Mouse (Mus musculus): ENCODE results near the gene Raver2. TPM values are rescaled to one million over a fixed set of nuclear protein-coding genes. Genes with fewer than 3 reads are reported as not detected.

Gene Raver2
- 0.45 and 0.91 TPM in 2 replicates for polyA plus RNA-seq (2012; ENCODE audit: low replicate concordance)

GRCm38 (mm10) chr4:101068786-101069153 is at the start of gene Raver2:
Raver2 (plus strand) TSS chr4:101068983.

DNA sequence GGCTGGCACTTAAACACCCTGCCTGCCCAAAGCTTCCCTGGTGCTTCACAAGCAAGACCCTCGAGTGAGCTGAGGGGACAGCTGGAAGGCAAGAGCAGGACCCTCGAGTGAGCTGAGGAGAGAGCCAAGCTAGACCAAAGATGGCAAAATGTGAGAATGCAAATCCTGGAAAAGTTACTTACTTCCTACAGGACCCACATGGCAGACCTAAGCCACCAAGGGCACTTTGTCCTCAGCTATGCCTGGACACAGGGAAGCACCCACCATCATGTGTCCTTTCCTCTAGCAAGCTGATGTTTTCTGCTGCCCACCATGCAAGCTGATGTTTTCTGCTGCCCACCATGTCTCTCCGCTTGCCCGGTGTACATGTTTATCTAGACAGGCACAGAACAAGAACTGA is 48.2 kb upstream of the Raver2 start, which contains the start of gene Gm10577:
Gene Gm10577 (minus strand): TSS at position 101 of the 400 bp plus-strand sequence.

Other genes with a start within 250 kb of the Raver2 start
- not detected in 2 replicates for gene Gm10577, start 48.3 kb upstream of the Raver2 start, polyA plus RNA-seq (2012; ENCODE audit: low replicate concordance)
- 325 and 526 TPM in 2 replicates for gene Jak1, start 196.3 kb downstream of the Raver2 start, polyA plus RNA-seq (2012; ENCODE audit: low replicate concordance)

Data from leukemia stem cell, adult 10-12 weeks (primary cell).